Mouse (Mus musculus) liver, embryonic 16.5 days (tissue): ENCODE results near the gene Gm10912. TPM values are rescaled to one million over a fixed set of nuclear protein-coding genes. Genes with fewer than 3 reads are reported as not detected.
"Not testable (repeated sequence)": the region's sequence is repeated elsewhere in the genome, so short reads cannot be mapped to it uniquely, and the experiment has no call there.

Experiments used
- ATAC-seq: fragments of 200-750 bp; cut with Nextera tagmentation; 2 replicates; pipeline ENCODE4 v1.8.0; 2017; ENCODE audit warnings: low read depth, mild to moderate bottlenecking, moderate number of reproducible peaks, moderate library complexity
- H3K27ac ChIP-seq: fragments of 300-500 bp; sonication (generic); 2 replicates; pipeline ENCODE4 v1.5.1; 2014; ENCODE audit warnings: mild to moderate bottlenecking, low read length
- H3K27me3 ChIP-seq: fragments of 300-500 bp; sonication (generic); 2 replicates; pipeline ENCODE4 v1.6.1; 2014; ENCODE audit warnings: low read depth, low read length, mixed read lengths; ENCODE audit not compliant: control insufficient read depth, insufficient read depth
- H3K36me3 ChIP-seq: fragments of 300-500 bp; sonication (generic); 2 replicates; pipeline ENCODE4 v1.6.1; 2014; ENCODE audit warnings: mild to moderate bottlenecking; ENCODE audit not compliant: control insufficient read depth, insufficient read depth
- H3K4me1 ChIP-seq: fragments of 300-500 bp; sonication (generic); 2 replicates; pipeline ENCODE4 v1.6.1; 2014; ENCODE audit warnings: low read depth, low read length, mixed read lengths; ENCODE audit not compliant: control insufficient read depth
- H3K4me2 ChIP-seq: fragments of 300-500 bp; sonication (generic); 2 replicates; pipeline ENCODE4 v1.6.1; 2014; ENCODE audit warnings: low read depth, low read length, mixed read lengths
- H3K4me3 ChIP-seq: fragments of 300-500 bp; sonication (generic); 2 replicates; pipeline ENCODE4 v1.5.1; 2014; ENCODE audit warnings: low read depth, mild to moderate bottlenecking, low read length
- H3K9ac ChIP-seq: fragments of 300-500 bp; sonication (generic); 2 replicates; pipeline ENCODE4 v1.6.1; 2014; ENCODE audit warnings: low read depth, low read length
- H3K9me3 ChIP-seq: fragments of 300-500 bp; sonication (generic); replicated peaks from 2 replicates; pipeline ENCODE4 v1.6.1; 2016; ENCODE audit warnings: low read length; ENCODE audit not compliant: control insufficient read depth
- WGBS: fragments of 180-500 bp; shearing (Covaris S2); extraction: QIAGEN DNeasy Blood & Tissue Kit; methylation state at CpG from one replicate; pipeline ENCODE4 v1.1.7; 2014; ENCODE audit not compliant: insufficient replicate concordance; 5-methylcytosine and 5-hydroxymethylcytosine counted together
- polyA plus RNA-seq: library from polyadenylated mRNA; unstranded; fragments of >200 nt; fragmentation: Nextera tagmentation; extraction: Ambion mirVana; gene quantifications from 2 replicates; pipeline ENCODE4 v1.2.1, GENCODE M21; 2015

The Gm10912 gene
- polyA plus RNA-seq, 1 experiment from 2014 or later: 0.21 TPM

DNA sequence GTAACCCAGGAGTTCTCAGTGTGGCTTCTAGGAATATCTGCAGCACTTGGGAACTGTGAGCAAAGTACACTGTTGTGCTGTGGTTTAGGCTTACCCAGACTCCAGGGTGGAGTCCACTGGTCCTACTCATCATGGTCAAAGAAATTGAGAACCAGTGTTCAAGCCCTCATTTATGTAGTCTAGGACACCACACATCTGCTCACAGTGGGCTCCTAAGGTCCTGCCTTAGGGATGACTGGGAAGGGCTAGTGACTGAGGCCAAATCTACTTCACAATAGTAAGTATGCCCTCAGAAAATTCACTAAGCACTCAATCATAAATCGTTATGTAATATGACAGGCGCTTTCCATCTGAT lies 33.6 kb downstream of the Gm10912 start:
- no peaks in the 10 kb centered on the region for H3K27me3 ChIP-seq
- no peaks in the 10 kb centered on the region for H3K9me3 ChIP-seq
- H3K36me3 ChIP-seq: no peaks in the 10 kb centered on the region; the same call in 1 of the 2 replicates
- peak overlapping the region; percentile 53 for H3K9ac ChIP-seq
- WGBS: 86% methylated on average over 2 of the region's 2 CpGs
- H3K4me3 ChIP-seq: peak overlapping the region; percentile 56
- no peak for ATAC-seq
- H3K27ac ChIP-seq: peak overlapping the region; percentile 94
- peaks cover 46% of the 10 kb centered on the region for H3K4me1 ChIP-seq
- peak overlapping the region; percentile 58 for H3K4me2 ChIP-seq

DNA sequence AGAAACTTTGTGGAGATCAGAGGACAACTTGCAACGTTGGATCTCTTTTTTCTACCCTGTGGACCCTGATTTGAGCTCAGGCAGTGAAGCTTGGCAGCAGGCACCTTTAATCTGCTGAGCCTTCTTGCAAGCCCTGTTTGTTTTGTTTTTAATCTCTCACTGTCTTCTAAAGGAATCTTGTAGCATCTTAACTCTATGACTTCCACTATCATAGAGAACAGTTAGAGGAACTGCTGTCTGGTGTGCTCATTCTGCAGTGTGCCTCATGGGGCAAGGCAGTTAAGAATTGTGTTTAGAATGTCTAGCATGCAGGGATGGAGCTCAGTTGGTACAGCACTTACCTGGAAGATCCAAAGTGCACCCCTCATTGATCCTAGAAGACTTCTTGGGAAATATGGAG lies 34.3 kb downstream of the Gm10912 start:
- peak overlapping the region; percentile 58 for H3K4me2 ChIP-seq
- ATAC-seq: no peak
- H3K27ac ChIP-seq: peak overlapping the region; percentile 94
- H3K9me3 ChIP-seq: no peaks in the 10 kb centered on the region
- H3K4me3 ChIP-seq: peak overlapping the region; percentile 3; the same call in 1 of the 2 replicates
- peaks cover 50% of the 10 kb centered on the region for H3K4me1 ChIP-seq
- H3K36me3 ChIP-seq: no peaks in the 10 kb centered on the region; the same call in 1 of the 2 replicates
- H3K27me3 ChIP-seq: no peaks in the 10 kb centered on the region
- WGBS: 21% methylated on average over 1 of the region's 1 CpGs
- peak overlapping the region; percentile 19 for H3K9ac ChIP-seq

DNA sequence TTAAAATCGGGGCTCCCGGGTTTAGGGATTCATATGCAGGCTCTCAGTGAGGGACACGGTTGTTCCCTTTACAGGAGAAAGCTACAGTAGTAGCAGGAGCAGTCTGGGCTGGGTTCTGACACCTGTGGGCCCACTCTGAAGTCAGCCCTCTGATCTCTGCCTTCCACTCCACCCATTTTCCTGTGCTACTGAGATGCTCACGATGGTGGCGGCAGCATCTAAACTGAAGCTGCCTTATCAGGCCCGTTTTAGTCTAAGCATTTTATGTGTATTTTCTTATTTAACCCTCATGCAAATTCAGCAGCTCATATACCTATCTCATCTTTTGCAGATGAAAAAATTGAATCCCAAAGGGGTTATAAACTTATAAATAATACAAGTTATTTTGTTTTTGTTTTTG lies 39.2 kb downstream of the Gm10912 start:
- 71% methylated on average over 6 of the region's 6 CpGs for WGBS
- Histone ChIP-seq H3K27ac (no peak overlapping the region), H3K4me1 (peaks cover 44% of the 10 kb centered on the region), H3K9me3 (no peaks in the 10 kb centered on the region), H3K9ac (no peak overlapping the region), H3K36me3 (peaks cover 8% of the 10 kb centered on the region; the same call in 1 of the 2 replicates), H3K4me2 (no peak overlapping the region), H3K4me3 (no peak overlapping the region), H3K27me3 (no peaks in the 10 kb centered on the region)
- ATAC-seq: no peak

DNA sequence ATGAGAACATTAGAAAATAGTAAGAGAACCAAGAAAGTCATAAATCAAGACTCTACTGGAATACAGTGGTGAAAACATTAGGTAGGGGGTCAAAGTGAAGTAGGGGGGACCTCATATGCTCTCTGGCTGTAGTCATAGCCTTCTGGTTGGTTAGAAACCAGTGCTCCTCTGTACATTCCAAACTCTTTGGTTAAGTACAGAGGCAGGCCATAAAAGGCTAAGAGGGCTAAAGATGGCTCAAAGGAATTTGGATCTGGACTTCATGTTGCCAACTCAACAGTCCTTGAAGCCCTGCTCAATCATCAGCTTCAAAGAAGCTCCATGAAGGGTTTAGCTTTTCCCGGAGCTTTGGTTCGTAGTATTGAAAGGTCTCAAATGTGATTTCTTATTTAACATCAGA lies 43.4 kb downstream of the Gm10912 start:
- not testable (repeated sequence) for H3K4me2 ChIP-seq, H3K4me3 ChIP-seq, H3K9me3 ChIP-seq, H3K27ac ChIP-seq, ATAC-seq, H3K36me3 ChIP-seq, H3K9ac ChIP-seq, H3K27me3 ChIP-seq
- WGBS: 89% methylated on average over 2 of the region's 2 CpGs
- peaks cover 17% of the 10 kb centered on the region for H3K4me1 ChIP-seq

DNA sequence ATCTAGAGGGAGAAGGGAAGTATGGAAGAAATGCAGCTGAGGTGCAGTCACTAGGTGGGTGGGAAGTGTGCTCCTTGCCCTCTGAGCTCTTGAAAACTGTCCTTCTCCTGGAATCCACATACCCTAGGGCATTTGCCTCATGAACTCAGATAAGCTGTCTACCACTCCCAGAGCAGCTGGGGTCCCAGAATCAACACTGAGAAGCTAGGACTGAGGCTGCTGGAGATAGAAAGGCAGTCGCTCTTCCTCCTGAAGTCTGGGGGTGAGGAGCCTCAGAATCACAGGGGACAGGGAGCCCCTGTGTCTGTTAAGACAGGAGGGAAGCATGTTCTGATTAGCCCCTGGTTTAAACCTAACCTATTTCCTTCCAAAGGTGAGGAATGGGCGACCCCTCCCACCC lies 43.9 kb downstream of the Gm10912 start:
- no peak overlapping the region for H3K9ac ChIP-seq
- H3K27ac ChIP-seq: 0 out of 2 replicates have a peak overlapping the region, but pooled peaks have one; percentile 42
- peak; percentile 10; the same call in 1 of the 2 replicates for ATAC-seq

DNA sequence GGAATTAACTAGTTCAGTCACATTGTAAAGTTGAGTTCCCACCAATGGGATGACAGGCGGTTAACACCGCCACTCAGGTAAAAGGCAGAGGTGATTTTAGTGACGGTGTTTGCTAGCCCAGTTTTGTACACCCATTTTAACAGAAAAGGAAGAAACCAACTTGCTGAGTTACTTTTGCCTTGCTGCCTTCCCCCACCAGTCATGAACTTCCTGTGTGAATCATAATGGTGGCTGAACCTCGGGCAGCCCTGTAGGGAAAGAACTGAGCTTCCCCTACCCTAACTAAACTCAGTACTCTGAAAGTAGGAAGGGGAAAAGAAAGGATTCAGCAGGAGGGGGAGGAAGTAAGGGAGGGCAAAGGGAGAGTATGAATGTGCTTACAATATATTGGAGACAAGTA lies 44.4 kb downstream of the Gm10912 start:
- Histone ChIP-seq H3K27me3 (no peaks in the 10 kb centered on the region), H3K4me2 (no peak overlapping the region), H3K27ac (no peak overlapping the region), H3K36me3 (peaks cover 8% of the 10 kb centered on the region; the same call in 1 of the 2 replicates), H3K9me3 (no peaks in the 10 kb centered on the region), H3K4me3 (no peak overlapping the region), H3K4me1 (peaks cover 13% of the 10 kb centered on the region), H3K9ac (no peak overlapping the region)
- 61% methylated on average over 4 of the region's 4 CpGs for WGBS
- ATAC-seq: no peak

More for the DNA sequence above, 43.9 kb downstream of the Gm10912 start:
- Histone ChIP-seq H3K9me3 (no peaks in the 10 kb centered on the region), H3K4me3 (no peak overlapping the region), H3K27me3 (no peaks in the 10 kb centered on the region), H3K4me1 (peaks cover 16% of the 10 kb centered on the region), H3K4me2 (no peak overlapping the region), H3K36me3 (peaks cover 8% of the 10 kb centered on the region; the same call in 1 of the 2 replicates)
- WGBS: 40% methylated on average over 2 of the region's 2 CpGs

DNA sequence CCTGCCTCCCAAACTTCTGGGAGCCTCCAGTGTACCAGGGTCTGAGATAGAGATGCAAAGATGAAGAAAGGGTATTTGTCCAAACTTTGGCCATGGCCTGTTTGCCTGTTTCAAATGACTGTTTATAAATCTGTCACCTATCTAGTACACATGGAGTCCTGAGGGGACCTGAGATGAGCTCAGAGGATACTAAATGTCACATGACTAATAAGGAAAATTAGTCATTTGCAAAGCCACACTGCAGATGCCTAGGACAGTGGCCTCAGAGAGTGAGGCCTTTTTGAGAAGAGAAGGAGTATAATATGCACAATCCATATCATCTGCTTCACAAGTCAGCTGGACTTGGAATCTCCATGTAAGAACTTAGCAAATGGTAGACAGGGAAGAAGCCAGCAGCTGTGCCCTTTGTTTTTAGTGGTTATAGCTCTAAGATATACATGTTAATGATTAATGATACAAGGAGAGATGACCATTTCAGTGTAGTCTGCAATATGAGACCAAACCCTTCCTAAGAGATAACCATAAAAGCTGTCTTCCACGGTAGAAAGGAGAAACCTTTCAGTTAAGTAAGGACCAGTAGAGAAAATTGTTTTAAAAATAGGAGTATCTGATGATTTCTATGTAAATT lies 45.7 kb downstream of the Gm10912 start:
- not testable (repeated sequence) for H3K27me3 ChIP-seq, H3K36me3 ChIP-seq, H3K9me3 ChIP-seq, H3K27ac ChIP-seq, H3K4me3 ChIP-seq, H3K4me2 ChIP-seq, H3K9ac ChIP-seq, ATAC-seq
- no CpG with 5 or more reads among the region's 1 CpGs for WGBS
- peaks cover 13% of the 10 kb centered on the region for H3K4me1 ChIP-seq

DNA sequence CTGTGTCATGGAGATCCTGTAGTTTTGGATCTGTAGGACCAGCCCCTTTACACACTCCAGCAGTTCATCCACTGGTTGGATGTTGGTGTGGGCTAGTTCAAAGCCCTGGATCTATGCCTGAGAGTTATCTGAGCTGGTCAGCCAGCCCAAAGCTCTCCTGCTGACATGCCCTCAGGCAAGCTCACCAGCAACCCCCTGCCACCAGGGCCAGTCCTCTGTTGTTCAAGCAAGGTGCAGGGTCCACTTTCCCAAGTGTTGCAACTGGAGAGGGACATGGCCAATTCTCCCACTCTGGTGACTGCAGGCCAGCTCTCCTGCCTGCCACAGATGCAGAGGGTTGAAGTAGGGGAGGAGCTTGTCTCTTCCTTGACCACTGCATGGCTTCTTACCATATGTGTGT lies 47.9 kb downstream of the Gm10912 start:
- H3K9me3 ChIP-seq, H3K4me3 ChIP-seq, H3K4me2 ChIP-seq, H3K27me3 ChIP-seq, H3K27ac ChIP-seq, H3K36me3 ChIP-seq, H3K4me1 ChIP-seq, H3K9ac ChIP-seq: not testable (repeated sequence)
- ATAC-seq: peak; percentile 78

DNA sequence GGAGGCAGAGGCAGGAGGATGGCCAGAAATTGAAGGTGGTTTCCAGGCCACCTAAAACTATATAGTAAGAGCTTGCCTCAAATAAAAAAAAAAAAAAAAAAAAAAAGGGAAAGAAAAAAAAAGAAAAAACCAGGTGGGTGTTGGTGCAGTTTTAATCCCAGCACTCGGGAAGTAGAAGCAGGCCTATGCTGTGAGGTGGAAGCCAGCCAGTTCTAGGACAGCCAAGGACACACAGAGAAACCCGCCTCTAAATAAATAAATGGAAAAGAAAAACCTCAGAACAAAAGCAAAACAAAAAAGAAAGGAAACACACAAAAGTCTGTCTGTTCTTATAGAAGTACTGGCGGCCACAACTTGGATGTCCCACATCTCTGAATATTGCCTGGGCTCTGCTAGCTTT lies 49.3 kb downstream of the Gm10912 start:
- Histone ChIP-seq H3K9ac (no peak overlapping the region), H3K27ac (no peak overlapping the region)
- WGBS: 72% methylated on average over 3 of the region's 3 CpGs

More for the DNA sequence above, 49.3 kb downstream of the Gm10912 start:
- Histone ChIP-seq H3K4me2 (no peak overlapping the region), H3K4me1 (no peaks in the 10 kb centered on the region; the same call in 1 of the 2 replicates), H3K4me3 (no peak overlapping the region), H3K9me3 (no peaks in the 10 kb centered on the region), H3K36me3 (peaks cover 7% of the 10 kb centered on the region), H3K27me3 (no peaks in the 10 kb centered on the region)
- ATAC-seq: no peak
